Mouse (Mus musculus) limb, embryonic 12.5 days (tissue): ENCODE measurements at regions not wholly inside any gene's neighbourhood (a gene's known extent, or its start where the extent isn't known, plus 50 kb on each side); places are given as distances from the start of the nearest gene placed in this dataset.

Source experiments
- ATAC-seq: fragments of 200-750 bp; cut with Nextera tagmentation; 2 replicates; pipeline ENCODE4 v1.8.0; 2017; ENCODE audit warnings: low read depth, moderate TSS enrichment; ENCODE audit not compliant: insufficient number of reproducible peaks, insufficient read depth, low FRiP score, low TSS enrichment
- H3K27ac ChIP-seq: fragments of 300-500 bp; sonication (generic); 2 replicates; pipeline ENCODE4 v1.5.1; 2016; ENCODE audit warnings: mild to moderate bottlenecking, moderate library complexity
- H3K27me3 ChIP-seq: fragments of 300-500 bp; sonication (generic); 2 replicates; pipeline ENCODE4 v1.6.1; 2016; ENCODE audit warnings: mild to moderate bottlenecking, moderate library complexity
- H3K36me3 ChIP-seq: fragments of 300-500 bp; sonication (generic); 2 replicates; pipeline ENCODE4 v1.6.1; 2016; ENCODE audit warnings: mild to moderate bottlenecking, moderate library complexity
- H3K4me1 ChIP-seq: fragments of 300-500 bp; sonication (generic); replicated peaks from 2 replicates; pipeline ENCODE4 v1.6.1; 2016
- H3K4me2 ChIP-seq: fragments of 300-500 bp; sonication (generic); 2 replicates; pipeline ENCODE4 v1.6.1; 2016; ENCODE audit warnings: mild to moderate bottlenecking, moderate library complexity
- H3K4me3 ChIP-seq: fragments of 300-500 bp; sonication (generic); replicated peaks from 2 replicates; pipeline ENCODE4 v1.5.1; 2016; ENCODE audit warnings: mild to moderate bottlenecking
- H3K9ac ChIP-seq: fragments of 300-500 bp; sonication (generic); replicated peaks from 2 replicates; pipeline ENCODE4 v1.6.1; 2016; ENCODE audit warnings: mild to moderate bottlenecking, moderate library complexity
- H3K9me3 ChIP-seq: fragments of 300-500 bp; sonication (generic); 2 replicates; pipeline ENCODE4 v1.6.1; 2016; ENCODE audit warnings: mild to moderate bottlenecking, moderate library complexity
- WGBS: fragments of 180-500 bp; shearing (Covaris S2); methylation state at CpG from one replicate; pipeline ENCODE4 v1.1.7; 2016; 5-methylcytosine and 5-hydroxymethylcytosine counted together

- H3K27me3 ChIP-seq = no peaks in the 10 kb centered on the region
- H3K9me3 ChIP-seq = peaks cover 8% of the 10 kb centered on the region; the same call in 1 of the 2 replicates
- ATAC-seq = peak; percentile 98
- H3K4me1 ChIP-seq = peaks cover 18% of the 10 kb centered on the region
- peak overlapping the region; percentile 76 for H3K27ac ChIP-seq
- 4% methylated on average over 3 of the region's 3 CpGs for WGBS
- H3K4me3 ChIP-seq = no peak overlapping the region
- no peak overlapping the region for H3K4me2 ChIP-seq
- no peak overlapping the region for H3K9ac ChIP-seq
- H3K36me3 ChIP-seq = no peaks in the 10 kb centered on the region
Observed at GRCm38 (mm10) chr4:10774557-10775215, 99.6 kb upstream of the 2610301B20Rik start.

GRCm38 (mm10) chr4:10786701-10787100 is 87.6 kb upstream of the 2610301B20Rik start:
- Histone ChIP-seq H3K4me2 (no peak overlapping the region), H3K27me3 (no peaks in the 10 kb centered on the region), H3K4me3 (no peak overlapping the region), H3K36me3 (no peaks in the 10 kb centered on the region), H3K27ac (no peak overlapping the region), H3K9me3 (no peaks in the 10 kb centered on the region), H3K9ac (no peak overlapping the region), H3K4me1 (no peaks in the 10 kb centered on the region)
- ATAC-seq = no peak
- WGBS = 73% methylated on average over 2 of the region's 2 CpGs

DNA sequence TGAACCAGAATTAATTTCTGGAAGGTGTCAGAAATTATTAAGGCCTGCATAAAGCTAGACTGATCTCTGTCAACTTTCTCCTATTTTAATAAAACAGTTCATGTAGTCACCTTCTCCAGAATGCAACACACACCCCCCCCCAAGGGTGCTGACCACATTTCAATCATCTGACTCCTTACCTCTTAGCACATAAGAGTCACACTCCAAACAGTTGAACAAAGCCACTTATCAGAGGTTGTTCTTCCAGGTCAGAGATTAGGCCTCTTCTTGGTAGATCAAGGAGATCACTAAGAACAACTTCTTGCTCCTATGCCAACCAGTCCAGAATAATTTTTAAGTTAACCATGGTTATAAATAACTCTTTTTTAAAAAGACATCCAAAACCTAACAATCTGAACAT is 86.0 kb upstream of the 2610301B20Rik start:
- Histone ChIP-seq H3K27me3 (no peaks in the 10 kb centered on the region), H3K4me1 (0 out of 2 replicates have a peak, but pooled peaks cover 2% of the 10 kb centered on the region), H3K4me3 (no peak overlapping the region), H3K36me3 (no peaks in the 10 kb centered on the region), H3K4me2 (no peak overlapping the region), H3K27ac (no peak overlapping the region), H3K9ac (no peak overlapping the region), H3K9me3 (no peaks in the 10 kb centered on the region)
- ATAC-seq = no peak

DNA sequence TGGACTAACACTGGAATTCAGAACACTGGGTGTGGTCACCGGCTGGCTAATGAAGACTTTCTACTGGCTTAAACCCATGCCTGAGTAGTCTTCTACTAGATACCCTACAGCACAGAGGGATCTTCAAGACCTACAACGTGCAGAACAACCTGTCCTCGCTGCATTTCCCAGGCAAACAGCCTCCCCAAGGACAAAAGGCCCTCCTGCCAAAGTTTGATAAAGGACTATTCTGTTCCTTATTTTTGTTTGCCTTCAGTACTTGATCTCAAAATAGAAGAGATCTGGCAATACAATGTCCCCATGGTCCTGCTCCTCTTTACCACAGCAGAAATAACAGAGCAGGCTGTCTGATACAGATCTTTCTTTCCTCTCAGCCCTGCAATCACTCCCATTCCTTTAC is 85.2 kb upstream of the 2610301B20Rik start:
- 73% methylated on average over 3 of the region's 3 CpGs for WGBS
- H3K27ac ChIP-seq = no peak overlapping the region
- H3K27me3 ChIP-seq = no peaks in the 10 kb centered on the region
- no peak overlapping the region for H3K9ac ChIP-seq
- no peak overlapping the region for H3K4me3 ChIP-seq
- H3K4me2 ChIP-seq = no peak overlapping the region
- no peaks in the 10 kb centered on the region for H3K36me3 ChIP-seq
- H3K4me1 ChIP-seq = peaks cover 6% of the 10 kb centered on the region
- no peak for ATAC-seq
- H3K9me3 ChIP-seq = no peaks in the 10 kb centered on the region

GRCm38 (mm10) chr4:10792628-10793027 is 81.7 kb upstream of the 2610301B20Rik start:
- Histone ChIP-seq H3K27me3 (no peaks in the 10 kb centered on the region), H3K9ac (no peak overlapping the region), H3K36me3 (no peaks in the 10 kb centered on the region), H3K9me3 (no peaks in the 10 kb centered on the region), H3K27ac (no peak overlapping the region), H3K4me1 (peaks cover 11% of the 10 kb centered on the region), H3K4me2 (no peak overlapping the region), H3K4me3 (no peak overlapping the region)
- no peak for ATAC-seq
- 53% methylated on average over 3 of the region's 3 CpGs for WGBS

DNA sequence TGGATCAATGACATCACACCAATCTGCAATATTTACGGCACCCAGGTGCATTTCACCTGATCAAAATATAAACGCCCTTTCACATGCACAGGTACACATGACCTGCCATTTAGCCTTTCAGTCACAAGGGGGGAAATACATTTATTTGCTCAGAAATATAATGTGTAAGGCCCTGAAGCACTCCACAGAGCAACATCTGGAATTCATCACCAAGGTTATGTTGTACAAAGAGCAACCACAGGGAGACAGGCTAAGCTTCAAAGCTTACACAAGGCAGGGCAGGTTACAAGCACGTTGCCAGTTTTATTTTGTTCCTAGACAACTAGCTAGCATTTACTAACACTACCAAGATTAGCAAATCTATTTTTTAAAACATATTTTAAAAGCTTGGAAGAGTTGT is 79.8 kb upstream of the 2610301B20Rik start:
- Histone ChIP-seq H3K27ac (no peak overlapping the region; the same call in 1 of the 2 replicates), H3K27me3 (no peaks in the 10 kb centered on the region), H3K4me3 (no peak overlapping the region), H3K9me3 (no peaks in the 10 kb centered on the region), H3K9ac (no peak overlapping the region), H3K4me2 (no peak overlapping the region), H3K36me3 (no peaks in the 10 kb centered on the region), H3K4me1 (peaks cover 11% of the 10 kb centered on the region)
- ATAC-seq = peak; percentile 85
- WGBS = 30% methylated on average over 3 of the region's 3 CpGs

DNA sequence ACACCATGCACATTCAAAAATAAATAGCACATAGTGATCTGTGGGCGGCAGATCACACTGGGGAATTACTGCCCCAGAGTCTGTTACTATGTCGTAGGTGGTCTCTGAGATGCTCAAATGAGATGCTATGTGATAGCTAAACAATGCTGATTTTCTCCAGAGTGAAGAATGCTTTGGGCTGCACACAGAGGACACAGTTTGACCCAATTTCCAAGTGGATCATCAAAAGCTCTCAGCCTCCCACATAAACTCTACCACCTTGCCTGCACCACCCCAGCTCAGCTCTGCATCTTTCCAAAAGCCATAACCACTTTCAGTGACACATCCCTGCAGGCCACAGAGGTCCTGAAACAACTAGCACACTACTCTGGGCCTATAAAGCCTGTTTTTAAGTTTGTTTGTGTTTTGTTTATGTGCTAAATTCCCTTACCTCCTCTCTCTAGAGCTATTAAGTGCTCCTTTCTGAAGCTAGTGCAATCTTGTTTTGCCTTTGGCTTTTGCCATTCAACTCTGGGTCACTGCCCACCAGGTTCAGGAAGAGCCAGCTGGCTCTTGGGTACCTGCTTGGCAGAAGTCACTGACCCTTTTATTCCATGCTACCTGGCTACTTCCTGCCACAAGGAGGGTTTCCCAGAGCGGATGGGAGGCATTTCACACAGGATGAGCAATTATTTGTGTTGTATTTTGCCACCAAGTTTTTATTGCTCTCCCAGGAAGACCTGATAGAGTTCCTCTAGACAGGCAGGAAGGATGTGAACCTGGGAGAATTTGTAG is 73.3 kb upstream of the 2610301B20Rik start:
- Histone ChIP-seq H3K27ac (no peak overlapping the region), H3K4me2 (no peak overlapping the region), H3K4me1 (no peaks in the 10 kb centered on the region), H3K4me3 (no peak overlapping the region), H3K9me3 (no peaks in the 10 kb centered on the region), H3K36me3 (no peaks in the 10 kb centered on the region), H3K27me3 (no peaks in the 10 kb centered on the region), H3K9ac (no peak overlapping the region)
- no peak for ATAC-seq
- WGBS = 78% methylated on average over 3 of the region's 3 CpGs

- no peak overlapping the region for H3K9ac ChIP-seq
- H3K4me2 ChIP-seq = no peak overlapping the region
- H3K9me3 ChIP-seq = no peaks in the 10 kb centered on the region
- no peak overlapping the region for H3K27ac ChIP-seq
- 20% methylated on average over 1 of the region's 1 CpGs for WGBS
- ATAC-seq = no peak
- H3K4me3 ChIP-seq = no peak overlapping the region
- H3K36me3 ChIP-seq = no peaks in the 10 kb centered on the region
- H3K27me3 ChIP-seq = no peaks in the 10 kb centered on the region
- no peaks in the 10 kb centered on the region for H3K4me1 ChIP-seq
Observed at GRCm38 (mm10) chr4:10804735-10805134, 69.6 kb upstream of the 2610301B20Rik start.

DNA sequence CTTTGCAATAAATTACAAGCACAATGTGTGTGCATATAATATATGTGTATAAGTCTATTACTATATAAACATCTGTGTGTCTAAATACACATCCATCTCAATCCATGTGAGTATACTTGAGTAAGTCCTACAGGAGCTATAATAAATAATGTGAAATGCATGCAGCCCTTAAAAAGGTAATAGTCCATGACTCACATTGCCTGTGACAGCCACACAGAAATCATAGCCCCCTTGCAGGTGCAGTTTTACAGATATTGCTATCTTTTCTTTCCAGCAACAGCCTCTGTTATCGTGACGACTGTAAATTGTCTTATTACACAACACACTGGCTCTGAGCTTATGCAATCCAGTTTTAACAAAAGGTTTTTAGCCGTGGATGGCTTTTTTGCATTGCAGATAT is 67.0 kb upstream of the 2610301B20Rik start:
- H3K36me3 ChIP-seq = no peaks in the 10 kb centered on the region
- no peaks in the 10 kb centered on the region for H3K9me3 ChIP-seq
- no peak overlapping the region for H3K4me2 ChIP-seq
- no peaks in the 10 kb centered on the region for H3K4me1 ChIP-seq
- WGBS = 83% methylated on average over 3 of the region's 3 CpGs
- H3K9ac ChIP-seq = no peak overlapping the region
- ATAC-seq = no peak
- H3K27ac ChIP-seq = no peak overlapping the region
- no peak overlapping the region for H3K4me3 ChIP-seq
- no peaks in the 10 kb centered on the region for H3K27me3 ChIP-seq

GRCm38 (mm10) chr4:10812931-10813330 is 61.4 kb upstream of the 2610301B20Rik start:
- no peak overlapping the region for H3K27ac ChIP-seq
- no peaks in the 10 kb centered on the region for H3K4me1 ChIP-seq
- no peak overlapping the region for H3K4me3 ChIP-seq
- H3K27me3 ChIP-seq = no peaks in the 10 kb centered on the region
- no peak overlapping the region for H3K9ac ChIP-seq
- no peak overlapping the region for H3K4me2 ChIP-seq
- no peaks in the 10 kb centered on the region for H3K36me3 ChIP-seq
- no peak for ATAC-seq
- 0 out of 2 replicates have a peak, but pooled peaks cover 4% of the 10 kb centered on the region for H3K9me3 ChIP-seq
- 95% methylated on average over 2 of the region's 2 CpGs for whole genome bisulfite sequencing
